Mouse (Mus musculus) A20 (cell line): ENCODE results near the gene Glis2.

Source experiments
- DNase-seq: peaks from one replicate; pipeline ENCODE4 v3.0.0-alpha.2; 2011; ENCODE audit warnings: low read depth, low spot score

The Glis2 gene

GRCm38 (mm10) chr16:4583807-4584206 lies 10.7 kb upstream of the Glis2 start:
- DNase-seq = peak; percentile 72

- DNase-seq = peak; percentile 12
These were observed 10.1 kb upstream of the Glis2 start for GRCm38 (mm10) chr16:4584438-4584837.

- no peak for DNase-seq
These were observed 8.6 kb upstream of the Glis2 start for GRCm38 (mm10) chr16:4585642-4586530.

GRCm38 (mm10) chr16:4586531-4587123 lies 7.9 kb upstream of the Glis2 start:
- peak; percentile 99 for DNase-seq

- DNase-seq = no peak
These were observed 6.8 kb upstream of the Glis2 start for GRCm38 (mm10) chr16:4587516-4588210.

- DNase-seq = peak; percentile 27
These were observed 4.3 kb upstream of the Glis2 start for GRCm38 (mm10) chr16:4590236-4590635.

- DNase-seq = peak; percentile 65
These were observed 1.3 kb upstream of the Glis2 start for GRCm38 (mm10) chr16:4592909-4593875.

- peak; percentile 53 for DNase-seq
These were observed 457 bp downstream of the Glis2 start for GRCm38 (mm10) chr16:4594814-4595526.

- DNase-seq = no peak
These were observed 1.0 kb downstream of the Glis2 start for GRCm38 (mm10) chr16:4595527-4595963.

- no peak for DNase-seq
These were observed 1.7 kb downstream of the Glis2 start for GRCm38 (mm10) chr16:4596141-4596728.

GRCm38 (mm10) chr16:4596836-4597235 lies 2.3 kb downstream of the Glis2 start:
- DNase-seq = no peak

- DNase-seq = no peak
These were observed 2.8 kb downstream of the Glis2 start for GRCm38 (mm10) chr16:4597296-4597695.

- no peak for DNase-seq
These were observed 3.5 kb downstream of the Glis2 start for GRCm38 (mm10) chr16:4598041-4598440.

GRCm38 (mm10) chr16:4598891-4599543 lies 4.5 kb downstream of the Glis2 start:
- no peak for DNase-seq

- DNase-seq = no peak
These were observed 5.1 kb downstream of the Glis2 start for GRCm38 (mm10) chr16:4599616-4600015.

- no peak for DNase-seq
These were observed 6.3 kb downstream of the Glis2 start for GRCm38 (mm10) chr16:4600701-4601310.

GRCm38 (mm10) chr16:4602189-4602588 lies 7.7 kb downstream of the Glis2 start:
- DNase-seq = no peak

GRCm38 (mm10) chr16:4602766-4603452 lies 8.4 kb downstream of the Glis2 start:
- DNase-seq = no peak

- DNase-seq = no peak
These were observed 8.9 kb downstream of the Glis2 start for GRCm38 (mm10) chr16:4603453-4603837.
